Mouse (Mus musculus) right cerebral cortex, postnatal 14 days (tissue): ENCODE measurements around the gene Spns2.

Experiments
- DNase-seq: peaks from one replicate; pipeline ENCODE4 v3.0.0; 2022

Spns2 gene

DNA sequence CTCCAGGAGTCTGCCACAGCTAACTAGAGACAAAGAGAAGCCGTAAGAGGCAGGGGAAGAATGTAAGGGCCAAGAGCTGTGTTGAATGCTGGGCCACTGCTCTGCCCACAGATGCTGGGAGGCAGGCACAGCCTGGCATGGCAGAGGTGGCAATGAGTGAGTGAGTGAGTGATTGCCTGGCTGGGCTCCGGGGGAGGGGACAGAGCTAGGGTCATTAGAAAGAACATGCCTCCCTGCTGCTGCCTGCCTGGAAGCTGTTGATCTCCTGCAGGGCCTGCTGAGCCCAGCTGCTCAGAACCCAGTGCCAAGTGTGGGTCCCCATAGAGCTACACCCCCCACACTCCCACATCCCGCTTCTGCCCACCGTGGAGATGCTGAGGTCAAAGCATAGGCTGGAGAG, 7.7 kb upstream of the Spns2 start:
- no peak for DNase-seq

DNA sequence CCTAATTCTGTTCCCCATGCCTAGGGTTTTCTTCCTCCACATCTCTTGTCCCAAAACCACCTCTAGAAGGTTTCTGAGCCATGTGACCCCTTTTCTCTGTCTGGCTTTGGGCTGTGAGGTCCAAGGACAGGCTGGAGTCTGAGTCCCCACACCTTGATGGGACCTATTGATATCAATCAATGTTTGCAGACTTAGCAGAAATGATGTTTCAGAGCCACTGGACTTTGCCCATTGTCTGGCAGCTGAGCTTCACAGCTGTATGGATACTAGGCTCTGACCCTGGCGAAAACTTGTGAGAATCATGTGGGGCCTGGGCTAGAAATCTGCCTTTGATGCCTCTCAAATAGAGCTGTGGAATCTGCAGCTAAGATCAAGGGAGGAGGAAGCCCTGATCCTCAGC, 7.1 kb upstream of the Spns2 start:
- DNase-seq: no peak

- no peak for DNase-seq
These were observed 6.4 kb upstream of the Spns2 start for GRCm38 (mm10) chr11:72496066-72496465.

DNA sequence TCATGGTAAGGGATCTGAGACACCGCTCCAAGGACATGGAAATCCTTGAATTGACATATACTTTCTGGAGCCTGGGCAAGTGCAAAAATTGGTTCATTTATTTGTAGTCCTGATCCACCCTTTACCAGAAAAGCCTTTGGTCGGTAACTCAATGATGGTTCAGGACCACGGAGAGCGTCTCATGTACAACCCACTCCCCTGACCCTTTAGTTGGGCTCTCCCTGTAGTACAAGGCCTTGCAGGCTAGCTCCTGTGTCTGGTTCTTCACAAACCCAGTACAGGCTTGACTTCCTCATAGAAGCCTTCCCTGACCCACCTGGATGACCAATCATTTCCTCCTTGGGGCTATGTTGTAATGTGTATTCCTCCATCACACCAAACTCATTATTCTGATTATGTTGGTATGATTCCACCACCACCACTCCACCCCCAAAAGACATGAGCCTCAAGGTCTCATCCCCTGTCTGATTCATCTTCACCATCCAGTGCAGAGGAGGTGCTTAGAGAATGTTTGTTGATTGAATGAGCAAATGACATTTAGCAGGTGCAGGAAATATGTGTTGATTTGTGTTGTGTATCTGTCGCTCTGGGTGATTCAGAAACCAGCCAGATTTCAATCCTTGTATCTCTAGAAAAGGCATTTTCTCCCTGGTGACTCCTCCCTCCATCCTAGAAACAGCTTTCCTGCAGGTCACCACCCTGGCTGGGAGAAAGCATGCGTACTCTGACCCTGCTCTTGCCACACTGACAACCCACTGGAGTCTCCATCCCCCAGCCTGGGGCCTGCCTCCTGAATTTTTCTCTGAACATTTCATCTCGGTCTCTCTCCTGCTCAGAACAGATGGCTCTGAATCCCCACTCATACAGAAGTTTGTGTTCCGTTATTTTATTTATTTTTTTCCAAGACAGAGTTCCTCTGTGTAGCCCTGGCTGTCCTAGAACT, 4.6 kb upstream of the Spns2 start:
- DNase-seq: no peak

DNA sequence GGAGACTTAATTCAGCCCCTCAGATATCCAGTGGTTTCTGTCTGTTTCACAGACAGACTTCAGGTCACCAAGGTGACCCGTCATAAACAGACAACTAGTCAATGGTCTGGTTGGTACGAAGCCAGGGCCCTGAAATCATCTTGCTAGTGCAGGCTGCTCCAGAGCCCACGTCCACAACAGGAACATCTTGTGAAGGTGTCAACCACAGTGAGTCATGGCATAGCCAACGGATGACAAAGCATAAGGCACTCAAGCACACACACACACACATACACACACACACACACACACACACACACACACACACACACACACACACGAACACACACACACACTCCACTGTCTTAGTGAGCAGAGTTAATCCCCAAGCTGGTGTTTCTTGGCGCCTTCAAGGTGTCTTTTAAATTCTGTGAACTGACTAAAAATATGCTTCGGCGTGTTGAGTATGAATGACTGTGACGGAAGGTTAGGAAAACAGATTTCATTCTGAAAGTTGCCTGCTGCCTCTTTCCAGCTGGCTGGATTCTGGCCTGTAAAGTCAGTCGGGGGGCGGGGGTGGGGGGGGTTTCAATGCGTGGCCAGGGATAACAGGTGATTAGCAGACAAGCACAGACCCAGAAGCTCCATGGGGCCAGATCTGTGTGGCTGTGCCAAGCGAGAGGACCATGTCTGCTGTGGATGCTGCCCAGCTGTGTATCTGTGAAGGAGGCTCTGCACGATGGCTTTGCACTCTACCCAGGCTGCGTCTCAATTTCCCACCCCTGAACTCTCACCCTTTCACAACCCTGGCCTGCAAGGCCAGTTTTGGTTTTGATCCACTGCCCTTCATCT, 1.6 kb upstream of the Spns2 start:
- peak; percentile 48 for DNase-seq

DNA sequence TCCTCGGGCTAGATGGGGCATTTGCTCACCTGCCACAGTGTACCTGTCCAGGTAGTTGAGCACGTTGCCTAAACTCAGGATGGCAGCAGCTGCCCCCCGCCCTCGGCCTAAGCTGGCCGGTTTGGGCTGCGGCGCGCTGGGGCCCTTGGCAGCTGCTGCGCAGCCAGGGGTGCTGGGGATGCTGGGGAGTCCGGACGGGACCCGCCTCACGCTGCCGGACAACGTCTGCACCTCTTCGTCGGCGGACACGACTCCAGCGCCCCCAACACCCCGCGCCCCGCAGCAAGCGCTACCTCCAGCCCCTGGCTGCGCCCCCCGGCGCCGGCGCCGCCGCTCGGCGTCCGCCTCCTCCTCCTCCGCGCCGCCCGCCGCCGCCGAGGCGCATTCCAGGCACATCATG, 307 bp downstream of the Spns2 start:
- DNase-seq: peak; percentile 29

- peak; percentile 77 for DNase-seq
These were observed 892 bp downstream of the Spns2 start for GRCm38 (mm10) chr11:72488753-72489271.

GRCm38 (mm10) chr11:72487739-72488138, 2.0 kb downstream of the Spns2 start:
- no peak for DNase-seq

DNA sequence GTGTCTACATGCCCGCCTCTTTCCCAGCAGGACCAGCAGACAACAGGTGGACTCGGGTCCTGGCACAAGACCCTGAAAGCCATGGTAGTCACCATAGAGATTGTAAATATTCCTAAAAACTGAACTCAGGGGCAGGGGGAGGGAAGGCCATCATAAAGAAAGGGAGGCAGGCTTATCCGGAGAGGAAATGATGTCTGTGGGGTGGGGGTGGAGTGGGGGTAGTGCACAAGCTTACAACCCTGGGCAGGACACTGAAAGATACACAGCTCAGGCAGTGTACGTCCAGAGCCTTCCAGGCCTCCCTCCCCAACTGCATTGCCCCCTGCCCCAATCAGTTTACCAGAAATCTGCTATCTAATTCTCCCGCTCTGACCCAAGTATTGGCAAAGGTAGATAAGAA, 2.5 kb downstream of the Spns2 start:
- no peak for DNase-seq

- DNase-seq: no peak
These were observed 3.7 kb downstream of the Spns2 start for GRCm38 (mm10) chr11:72485960-72486359.

GRCm38 (mm10) chr11:72485157-72485556, 4.5 kb downstream of the Spns2 start:
- DNase-seq: peak; percentile 42

DNA sequence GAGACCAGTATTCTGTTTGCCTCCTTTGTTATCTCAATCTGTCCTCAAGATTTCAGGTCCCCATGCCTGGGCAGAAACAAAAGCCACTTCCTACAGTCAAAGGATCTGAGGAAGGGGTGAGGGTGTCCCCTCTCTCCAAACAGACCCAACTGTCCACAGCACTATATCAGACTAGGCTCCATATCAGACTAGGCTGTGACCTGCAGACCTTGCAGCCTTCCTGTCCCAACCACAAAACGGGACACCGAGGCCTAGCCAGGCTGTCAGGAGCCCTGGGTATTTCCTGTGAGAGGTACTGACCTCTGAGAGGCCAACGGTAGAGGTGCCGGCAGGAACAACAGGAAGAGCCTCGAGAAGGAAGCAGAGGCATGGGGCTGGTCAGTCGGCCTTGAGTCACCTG, 5.2 kb downstream of the Spns2 start:
- DNase-seq: no peak

GRCm38 (mm10) chr11:72481952-72482351, 7.8 kb downstream of the Spns2 start:
- no peak for DNase-seq

DNA sequence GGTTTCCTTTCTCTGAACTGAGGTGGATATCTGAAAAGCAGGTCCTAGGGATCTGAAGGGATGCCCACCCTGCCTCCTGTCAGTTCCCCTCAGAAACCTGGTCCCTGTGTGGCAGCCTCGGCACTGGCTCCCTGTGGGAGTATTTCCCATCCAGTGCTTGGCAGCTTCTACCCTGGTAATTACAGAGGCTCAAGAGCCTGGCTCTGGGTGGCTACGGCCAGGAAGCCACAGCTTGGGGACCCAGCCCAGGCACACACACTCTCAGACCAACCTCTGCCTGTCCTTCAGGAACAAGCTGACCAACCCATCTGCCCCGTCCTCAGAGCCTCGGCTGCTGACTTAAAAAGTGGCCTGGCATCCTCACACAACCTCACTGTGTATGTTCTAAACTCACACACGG, 8.4 kb downstream of the Spns2 start:
- no peak for DNase-seq

GRCm38 (mm10) chr11:72479499-72479898, 10.2 kb downstream of the Spns2 start:
- no peak for DNase-seq

GRCm38 (mm10) chr11:72478228-72478627, 11.5 kb downstream of the Spns2 start:
- no peak for DNase-seq

GRCm38 (mm10) chr11:72477653-72478052, 12.1 kb downstream of the Spns2 start:
- no peak for DNase-seq

DNA sequence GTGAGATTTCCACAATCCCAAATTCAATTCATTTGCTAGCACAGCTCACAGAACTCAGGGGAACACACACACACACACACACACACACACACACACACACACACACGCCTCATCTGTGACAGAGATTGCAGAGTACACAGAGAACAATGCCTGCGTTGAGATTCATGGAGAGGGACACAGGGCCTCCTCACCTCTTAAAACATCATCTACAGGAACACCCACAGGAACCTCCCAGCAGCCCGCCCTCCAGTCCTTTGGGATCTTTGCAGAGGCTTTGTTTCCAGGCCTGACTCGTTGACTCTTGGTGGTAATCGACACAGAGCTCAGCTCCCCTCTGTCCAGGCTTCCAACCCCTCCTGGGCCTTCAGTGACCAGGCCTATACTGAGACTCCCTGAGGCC, 12.5 kb downstream of the Spns2 start:
- no peak for DNase-seq

GRCm38 (mm10) chr11:72476074-72476625, 13.6 kb downstream of the Spns2 start:
- no peak for DNase-seq

- no peak for DNase-seq
These were observed 14.3 kb downstream of the Spns2 start for GRCm38 (mm10) chr11:72475408-72475807.

DNA sequence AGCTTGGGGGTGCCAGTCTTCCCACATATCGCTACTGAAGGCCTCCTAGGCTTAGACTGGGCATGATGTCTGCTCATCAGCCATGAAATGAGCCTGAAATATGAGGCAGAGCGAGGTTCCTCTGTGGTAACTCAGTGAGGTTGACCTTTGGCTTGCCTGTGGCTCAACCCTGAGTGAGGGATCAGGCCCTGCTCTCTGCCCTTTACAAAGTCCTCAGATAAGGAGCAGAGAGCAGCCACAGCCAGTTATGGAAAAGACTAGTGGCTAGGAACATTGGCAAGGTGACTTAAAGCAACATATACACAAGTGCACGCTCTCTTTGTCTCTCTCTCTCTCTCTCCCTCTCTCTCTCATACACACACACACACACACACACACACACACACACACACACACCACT, 14.8 kb downstream of the Spns2 start:
- DNase-seq: no peak

DNA sequence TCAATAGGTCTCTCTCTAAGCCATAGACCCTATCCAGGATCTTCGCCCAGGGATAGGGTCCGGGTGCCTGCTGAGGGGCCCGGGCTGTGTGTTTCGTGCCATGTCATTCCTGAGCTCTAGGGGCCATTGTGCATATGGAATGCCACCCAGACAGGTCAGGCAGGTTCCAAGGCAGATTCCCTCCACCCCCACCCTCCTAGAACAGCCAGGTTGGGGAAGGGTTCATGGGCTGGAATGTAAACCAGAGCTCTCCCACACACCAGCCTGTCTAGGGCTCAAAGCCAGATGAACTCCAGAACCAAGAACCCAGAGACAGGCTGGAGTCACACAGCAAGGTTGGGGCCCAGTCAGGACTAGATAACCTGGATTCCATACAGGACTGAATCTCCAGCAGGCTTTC, 16.2 kb downstream of the Spns2 start:
- DNase-seq: no peak

DNA sequence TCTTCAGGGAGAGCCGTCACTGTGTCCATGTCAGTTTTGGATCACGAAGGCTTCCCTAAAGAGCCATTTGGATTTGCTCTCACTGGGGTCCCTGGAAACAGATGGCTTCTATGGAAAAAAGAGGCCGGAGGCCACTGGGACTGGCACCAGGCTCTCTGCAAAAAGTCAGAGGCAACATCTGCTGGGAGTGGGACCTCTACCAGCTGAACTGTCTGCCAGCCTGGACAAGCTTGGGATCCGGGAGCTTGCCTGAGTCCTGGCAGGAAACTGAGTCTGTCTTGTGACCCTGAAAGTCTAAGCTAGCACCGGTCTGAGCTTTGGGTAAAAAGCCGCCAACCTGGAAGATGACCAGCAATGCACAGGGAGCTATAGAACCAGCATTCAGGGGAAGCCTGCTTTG, 18.3 kb downstream of the Spns2 start:
- DNase-seq: no peak
